Mouse (Mus musculus) brain, embryonic 14.5 days (tissue): ENCODE measurements around the gene Cln6. TPM values are rescaled to one million over a fixed set of nuclear protein-coding genes. Genes with fewer than 3 reads are reported as not detected.
"Not testable (repeated sequence)": the region's sequence is repeated elsewhere in the genome, so short reads cannot be mapped to it uniquely, and the experiment has no call there.

Experiments
- DNase-seq: peaks from one replicate; pipeline ENCODE4 v3.0.0-alpha.2; 2011; ENCODE audit warnings: low read depth
- CTCF ChIP-seq: fragments of 200-500 bp; IDR thresholded peaks from 2 replicates; pipeline ENCODE4 v1.5.1; 2012; ENCODE audit warnings: inconsistent platforms, mild to moderate bottlenecking, moderate library complexity, borderline replicate concordance; ENCODE audit not compliant: insufficient read depth, insufficient read length; ENCODE audit errors: extremely low read depth
- POLR2A ChIP-seq: fragments of 200-500 bp; IDR thresholded peaks from 2 replicates; pipeline ENCODE4 v1.6.1; 2012; ENCODE audit warnings: mild to moderate bottlenecking, inconsistent platforms, borderline replicate concordance; ENCODE audit not compliant: poor library complexity, insufficient read depth, insufficient read length, severe bottlenecking; ENCODE audit errors: extremely low read depth
- polyA plus RNA-seq: library from polyadenylated mRNA; depleted of rRNA; stranded (reverse); fragments of >200 nt; gene quantifications from 2 replicates; pipeline ENCODE4 v1.2.3, GENCODE M21; 2012

Gene Cln6
- polyA plus RNA-seq, 1 experiment, result 13.8 TPM

DNA sequence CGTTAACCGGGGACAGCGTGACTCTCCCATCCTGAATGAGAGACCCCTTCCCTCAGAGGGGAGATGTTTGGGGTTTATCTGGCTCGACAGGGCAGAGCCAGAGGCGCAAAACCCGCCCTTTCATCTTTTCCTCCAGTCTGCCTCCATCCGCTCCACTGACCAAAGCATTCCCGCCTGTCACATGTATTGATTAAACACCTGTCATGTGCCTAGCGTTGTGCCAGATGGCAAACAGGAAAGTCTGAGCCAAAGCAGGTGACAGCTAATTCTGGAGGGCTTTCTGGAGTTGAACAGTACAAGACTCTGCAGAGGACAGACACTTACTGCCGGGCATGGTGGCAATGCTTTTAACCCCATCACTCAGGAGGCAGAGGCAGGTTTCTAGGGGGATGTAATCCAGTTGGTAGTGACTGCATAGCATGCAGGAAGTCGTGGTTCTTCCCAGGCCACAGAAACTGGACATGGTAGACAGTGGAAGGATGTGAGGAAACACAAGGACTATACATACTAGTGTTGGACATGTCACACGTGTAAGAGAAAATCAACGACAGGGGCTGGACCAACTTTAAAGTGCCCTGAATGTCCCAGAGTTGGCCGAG, 686 bp downstream of the Cln6 start:
- TF ChIP-seq CTCF (no peak), POLR2A (no peak)
- peak; percentile 75 for DNase-seq

DNA sequence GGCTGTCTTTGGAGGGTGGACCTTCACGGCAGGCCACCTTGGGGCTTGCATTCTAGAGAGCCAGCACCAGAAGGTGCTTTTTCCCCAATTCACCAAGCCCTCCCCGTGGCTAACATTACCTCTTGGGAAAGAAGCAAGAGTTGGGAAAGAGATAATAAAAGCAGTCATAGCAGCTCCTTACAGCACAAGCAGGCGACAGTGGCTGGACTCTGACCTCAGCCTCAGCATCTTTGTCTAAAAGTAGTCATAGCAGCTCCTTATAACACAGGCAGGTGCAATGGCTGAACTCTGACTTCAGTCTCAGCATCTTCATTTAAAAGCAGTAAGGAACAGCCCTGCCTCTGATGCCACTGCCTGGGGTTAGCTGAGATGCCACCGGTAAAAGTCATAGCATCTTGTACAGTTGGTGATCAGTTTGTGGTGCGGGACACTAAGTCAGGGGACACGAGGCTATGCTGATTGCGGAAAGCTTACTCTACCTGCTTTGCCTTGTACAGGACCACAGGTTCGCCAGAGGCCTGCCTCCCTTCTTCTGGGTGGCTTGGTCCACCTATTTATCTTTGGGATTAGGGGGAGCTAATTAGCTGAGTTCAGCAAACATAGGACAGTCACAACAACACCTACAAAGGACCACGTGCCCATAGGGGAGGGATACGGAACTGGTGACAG, 4.9 kb downstream of the Cln6 start:
- no peak for TF ChIP-seq CTCF
- no peak for DNase-seq

DNA sequence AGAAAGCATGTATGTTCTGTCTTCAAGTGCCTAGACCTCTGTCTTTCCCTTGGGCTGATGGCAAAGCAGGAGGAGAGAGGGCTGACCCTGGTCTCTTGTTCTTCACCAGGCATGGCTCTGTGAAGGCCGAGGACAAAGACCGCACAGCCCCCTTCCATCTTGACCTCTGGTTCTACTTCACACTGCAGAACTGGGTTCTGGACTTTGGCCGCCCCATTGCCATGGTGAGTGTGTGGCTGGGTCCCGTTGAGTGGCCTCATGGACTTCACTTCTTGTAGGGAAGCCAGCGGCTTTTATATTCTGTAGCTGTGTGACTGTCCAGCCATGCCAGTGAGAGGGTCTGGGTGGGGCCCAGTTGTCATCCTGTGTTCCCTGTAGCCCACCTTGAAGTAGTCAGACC, 5.9 kb downstream of the Cln6 start:
- DNase-seq, result no peak
- TF ChIP-seq CTCF (no peak), POLR2A (no peak)

DNA sequence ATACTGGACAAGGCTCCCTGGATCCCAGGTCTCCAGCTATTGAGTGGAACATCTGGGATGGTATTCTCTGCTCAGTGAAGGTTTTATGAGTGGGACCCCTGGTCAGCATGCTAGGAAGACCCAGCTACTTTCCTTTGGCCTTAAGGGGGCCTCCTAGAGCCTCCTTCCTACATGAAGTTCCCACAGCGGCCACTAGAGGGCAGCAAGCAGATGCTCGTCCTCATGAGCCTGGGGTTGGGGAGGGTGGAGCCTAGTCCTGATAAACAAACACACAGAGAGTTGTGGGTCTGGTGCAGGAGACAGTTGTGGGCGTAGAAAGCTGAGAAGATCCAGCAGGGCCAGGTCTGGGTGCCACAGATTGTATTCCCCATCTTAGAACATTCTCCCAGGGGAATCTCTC, 9.1 kb downstream of the Cln6 start:
- TF ChIP-seq POLR2A (no peak), CTCF (peak; percentile 99)
- peak; percentile 86 for DNase-seq

DNA sequence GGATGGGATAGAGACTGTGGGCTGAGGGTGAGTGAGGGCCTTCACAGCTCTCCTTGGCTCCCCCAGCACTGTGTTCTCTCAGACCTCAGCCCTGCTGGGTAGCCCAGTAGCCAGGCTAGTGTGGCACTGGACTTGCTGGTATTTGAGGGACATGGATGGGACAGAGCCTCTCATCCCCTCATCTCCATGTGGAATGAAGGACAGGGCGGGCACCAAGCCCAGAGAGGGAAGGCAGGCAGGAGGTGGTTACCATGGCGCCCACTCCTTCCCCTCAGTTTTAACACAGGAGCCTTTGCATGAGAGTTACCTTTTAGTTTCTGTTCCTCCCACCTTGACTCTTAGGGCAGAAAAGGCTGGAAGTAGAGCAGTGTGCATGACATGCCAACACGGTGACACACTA, 10.1 kb downstream of the Cln6 start:
- TF ChIP-seq CTCF (no peak), POLR2A (no peak)
- DNase-seq, result no peak

DNA sequence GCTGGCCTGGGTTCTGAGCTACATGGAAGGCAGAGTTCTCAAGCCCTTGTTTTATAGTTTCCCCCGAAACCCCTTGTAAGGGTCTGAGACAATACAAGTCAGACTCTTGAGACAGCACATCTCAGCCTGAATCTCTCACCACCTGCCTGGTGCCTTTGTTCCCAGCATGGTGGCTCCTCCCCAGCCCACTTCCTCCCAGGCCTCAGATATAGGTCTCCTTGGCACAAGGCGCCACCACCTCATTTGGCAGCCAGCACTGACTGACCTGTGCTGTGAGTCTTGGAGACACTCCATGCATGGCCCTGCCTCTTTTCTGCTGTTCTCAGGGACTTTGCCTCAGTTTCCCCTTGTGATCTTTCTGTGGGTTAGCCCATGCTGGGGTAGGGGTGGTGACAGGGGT, 13.0 kb downstream of the Cln6 start:
- TF ChIP-seq CTCF, result no peak
- TF ChIP-seq POLR2A, result no peak
- DNase-seq, result no peak

DNA sequence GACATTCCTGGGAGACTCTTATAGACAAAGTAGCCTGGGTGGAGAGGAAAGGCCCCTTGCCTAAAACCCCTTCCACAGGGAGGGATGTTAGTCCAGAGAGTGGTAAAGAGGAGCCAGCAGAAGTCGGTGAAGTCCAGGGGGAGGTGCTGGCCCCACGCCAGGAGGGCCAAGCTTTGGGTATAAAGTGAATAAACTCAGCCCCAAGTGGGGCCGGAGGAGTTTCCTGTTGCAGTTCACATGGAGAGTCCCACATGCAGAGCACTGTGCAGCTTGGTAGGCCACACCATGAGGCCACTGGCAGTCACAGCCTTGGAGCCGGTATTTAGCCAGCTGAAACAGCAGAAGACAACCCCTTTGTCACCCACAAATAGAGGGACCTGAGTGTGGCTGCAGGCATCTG, 15.9 kb downstream of the Cln6 start:
- no peak for DNase-seq
- TF ChIP-seq POLR2A, result no peak
- TF ChIP-seq CTCF, result no peak

DNA sequence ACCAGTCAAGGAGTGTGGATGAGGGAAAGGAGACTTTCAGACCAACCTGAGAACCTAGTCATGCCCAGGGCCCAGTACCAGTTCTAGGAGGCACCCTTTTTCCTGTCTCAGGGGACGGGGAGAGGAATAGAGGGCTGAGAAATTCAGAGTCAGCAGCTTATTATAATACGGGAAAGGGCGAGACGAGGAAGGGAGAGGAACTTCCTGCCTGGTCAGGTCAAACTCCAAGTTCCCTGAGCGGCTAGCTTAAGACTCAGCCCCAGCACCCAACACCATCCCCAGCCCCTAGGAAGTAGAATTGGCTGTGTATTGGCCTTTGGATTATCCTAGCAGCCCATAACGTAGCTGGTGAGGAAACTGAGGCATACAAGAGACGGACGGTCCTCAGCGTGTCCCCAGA, 18.6 kb downstream of the Cln6 start:
- DNase-seq, result no peak
- TF ChIP-seq CTCF (no peak), POLR2A (no peak)

DNA sequence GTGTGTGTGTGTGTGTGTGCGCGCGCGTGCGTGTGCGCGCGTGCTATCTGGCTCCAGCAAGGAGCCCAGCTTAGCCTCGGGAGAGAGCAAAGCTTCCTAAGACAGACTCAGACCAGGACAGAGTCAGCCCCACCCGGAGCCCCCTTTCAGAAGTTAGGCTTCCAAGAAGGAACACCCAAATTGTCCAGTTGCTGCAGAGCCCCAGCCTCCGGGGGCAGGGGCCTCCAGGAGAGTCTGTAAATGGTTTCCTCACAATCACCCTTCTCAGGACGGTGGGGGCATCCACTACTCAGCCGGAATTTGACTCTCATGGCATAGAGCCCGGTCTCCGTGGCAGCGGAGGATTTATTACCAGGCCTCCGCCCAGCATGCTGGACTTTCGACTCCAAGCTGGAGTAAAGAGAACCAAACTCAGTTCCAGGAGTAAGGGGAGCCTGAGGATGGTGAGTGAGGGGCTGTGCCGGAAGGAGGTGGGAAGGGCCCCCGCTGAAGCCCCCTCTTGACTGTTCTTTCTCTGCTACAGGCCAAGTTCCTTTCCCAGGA, 19.2 kb downstream of the Cln6 start, which contains the start of gene Calml4:
Gene Calml4, plus strand, starts transcription at position 362 of the 543 bp plus-strand sequence.
- TF ChIP-seq POLR2A (no peak), CTCF (no peak)
- DNase-seq, result peak; percentile 59

DNA sequence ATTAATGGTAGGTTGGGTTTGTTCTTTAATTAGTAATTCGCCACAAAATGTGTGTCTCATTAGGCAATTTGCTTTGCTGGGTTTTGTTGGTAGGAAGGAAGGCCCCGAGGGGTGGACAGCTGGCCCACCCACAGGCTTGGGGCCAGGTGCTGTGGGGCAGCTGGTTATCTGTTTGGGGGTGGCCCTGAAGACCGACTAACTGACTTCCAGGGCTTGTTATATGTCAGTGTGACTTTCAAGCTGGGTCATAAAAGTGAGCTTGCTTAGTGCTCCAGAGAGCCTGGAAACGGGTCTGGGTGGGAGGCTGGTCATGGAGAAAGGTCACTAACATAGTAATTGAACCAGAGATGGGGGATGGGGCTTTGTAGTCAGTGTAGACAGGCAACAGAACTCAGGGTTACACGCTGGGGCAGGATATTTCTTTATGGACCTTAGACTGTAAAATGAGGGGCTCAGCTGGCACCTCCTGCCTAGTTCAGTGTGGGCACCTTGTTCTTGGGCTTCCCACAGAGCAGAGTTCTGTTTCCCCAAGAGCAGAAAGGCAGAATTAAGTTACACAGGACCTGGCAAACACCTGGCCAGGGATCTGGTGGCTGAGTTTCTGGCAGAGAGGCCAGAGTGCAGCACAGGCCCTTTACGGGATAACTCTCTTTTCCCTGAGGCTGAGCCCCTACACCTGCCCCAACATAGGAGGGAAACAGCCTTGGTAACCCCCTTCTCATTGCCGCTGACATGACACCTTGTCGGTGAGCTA, 19.9 kb downstream of the Cln6 start:
- no peak for DNase-seq
- TF ChIP-seq POLR2A (no peak), CTCF (no peak)

DNA sequence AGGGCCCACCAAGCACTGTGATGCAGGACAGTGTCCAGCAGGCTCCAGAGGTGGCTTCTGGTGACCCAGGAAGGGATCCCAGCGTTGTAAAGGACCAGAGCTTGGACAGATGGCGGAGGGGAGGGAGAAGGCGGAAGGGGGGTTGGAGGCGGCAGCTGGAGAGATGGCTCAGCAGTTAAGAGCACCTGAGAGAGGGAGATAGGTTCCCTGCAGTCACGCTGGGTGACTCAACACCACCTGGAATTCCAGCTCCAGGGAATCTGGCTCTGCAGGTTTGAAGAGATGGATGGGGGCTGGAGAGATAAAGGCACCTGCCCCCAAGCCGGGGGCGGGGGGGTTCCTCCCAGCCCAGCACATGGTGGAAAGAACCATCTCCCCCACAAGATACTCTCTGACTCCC, 21.5 kb downstream of the Cln6 start:
- DNase-seq, result not testable (repeated sequence)

DNA sequence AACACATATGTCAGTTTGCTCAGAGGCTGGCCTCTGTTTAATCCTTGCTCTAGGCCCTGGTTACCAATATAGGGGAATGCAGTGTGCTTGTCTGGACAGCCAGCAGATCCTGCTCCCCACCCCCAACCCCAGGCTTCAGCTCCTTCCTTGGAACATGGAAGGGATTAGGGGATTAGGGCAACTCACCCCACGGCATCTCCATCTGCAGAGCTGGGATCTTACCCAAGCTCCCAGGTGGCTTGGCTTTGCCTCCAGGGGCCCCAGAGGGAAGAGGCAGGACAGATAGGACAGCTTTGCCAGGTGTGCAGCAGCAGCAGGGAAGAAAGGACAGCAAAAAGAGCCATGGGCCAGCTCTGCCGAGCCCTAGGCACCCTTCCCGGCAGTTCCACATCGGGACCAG, 22.3 kb downstream of the Cln6 start:
- TF ChIP-seq POLR2A (no peak), CTCF (no peak)
- DNase-seq, result peak; percentile 19

DNA sequence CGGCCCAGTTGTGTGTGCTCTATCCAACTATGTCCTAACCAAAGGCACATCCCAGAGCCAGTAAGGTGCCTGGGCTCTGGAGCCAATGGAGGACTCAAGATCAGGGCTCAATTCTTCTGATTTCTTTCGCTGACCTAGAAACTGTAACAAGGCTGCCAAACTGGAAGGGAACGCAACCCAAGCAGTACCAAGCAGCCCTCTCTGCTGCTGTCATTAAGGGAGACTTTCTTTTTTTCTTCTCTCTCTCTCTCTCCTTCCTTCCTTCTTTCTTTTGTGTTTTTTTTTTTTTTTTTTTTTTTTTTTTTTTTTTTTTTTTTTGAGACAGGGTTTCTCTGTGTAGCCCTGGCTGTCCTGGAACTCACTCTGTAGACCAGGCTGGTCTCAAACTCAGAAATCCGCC, 30.7 kb downstream of the Cln6 start:
- DNase-seq, result not testable (repeated sequence)
